Mouse (Mus musculus) liver, embryonic 16.5 days (tissue): ENCODE measurements around the gene Gm10642. TPM values are rescaled to one million over a fixed set of nuclear protein-coding genes. Genes with fewer than 3 reads are reported as not detected.
A peak's percentile ranks its signal among the peaks of the same experiment; 100 is the strongest.

ENCODE experiments used
- ATAC-seq: fragments of 200-750 bp; cut with Nextera tagmentation; 2 replicates; pipeline ENCODE4 v1.8.0; 2017; ENCODE audit warnings: low read depth, mild to moderate bottlenecking, moderate number of reproducible peaks, moderate library complexity
- H3K27ac ChIP-seq: fragments of 300-500 bp; sonication (generic); 2 replicates; pipeline ENCODE4 v1.5.1; 2014; ENCODE audit warnings: mild to moderate bottlenecking, low read length
- H3K27me3 ChIP-seq: fragments of 300-500 bp; sonication (generic); 2 replicates; pipeline ENCODE4 v1.6.1; 2014; ENCODE audit warnings: low read depth, low read length, mixed read lengths; ENCODE audit not compliant: control insufficient read depth, insufficient read depth
- H3K36me3 ChIP-seq: fragments of 300-500 bp; sonication (generic); 2 replicates; pipeline ENCODE4 v1.6.1; 2014; ENCODE audit warnings: mild to moderate bottlenecking; ENCODE audit not compliant: control insufficient read depth, insufficient read depth
- H3K4me1 ChIP-seq: fragments of 300-500 bp; sonication (generic); 2 replicates; pipeline ENCODE4 v1.6.1; 2014; ENCODE audit warnings: low read depth, low read length, mixed read lengths; ENCODE audit not compliant: control insufficient read depth
- H3K4me2 ChIP-seq: fragments of 300-500 bp; sonication (generic); 2 replicates; pipeline ENCODE4 v1.6.1; 2014; ENCODE audit warnings: low read depth, low read length, mixed read lengths
- H3K4me3 ChIP-seq: fragments of 300-500 bp; sonication (generic); 2 replicates; pipeline ENCODE4 v1.5.1; 2014; ENCODE audit warnings: low read depth, mild to moderate bottlenecking, low read length
- H3K9ac ChIP-seq: fragments of 300-500 bp; sonication (generic); 2 replicates; pipeline ENCODE4 v1.6.1; 2014; ENCODE audit warnings: low read depth, low read length
- H3K9me3 ChIP-seq: fragments of 300-500 bp; sonication (generic); replicated peaks from 2 replicates; pipeline ENCODE4 v1.6.1; 2016; ENCODE audit warnings: low read length; ENCODE audit not compliant: control insufficient read depth
- WGBS: fragments of 180-500 bp; shearing (Covaris S2); extraction: QIAGEN DNeasy Blood & Tissue Kit; methylation state at CpG from one replicate; pipeline ENCODE4 v1.1.7; 2014; ENCODE audit not compliant: insufficient replicate concordance; 5-methylcytosine and 5-hydroxymethylcytosine counted together
- polyA plus RNA-seq: library from polyadenylated mRNA; unstranded; fragments of >200 nt; fragmentation: Nextera tagmentation; extraction: Ambion mirVana; gene quantifications from 2 replicates; pipeline ENCODE4 v1.2.1, GENCODE M21; 2015

Gm10642 gene
- polyA plus RNA-seq, 1 experiment from 2014 or later: 0.90 TPM

- Histone ChIP-seq H3K36me3 (peaks cover 25% of the 10 kb centered on the region), H3K27ac (peak overlapping the region; percentile 36), H3K4me2 (peak overlapping the region; percentile 26; the same call in 1 of the 2 replicates), H3K9ac (no peak overlapping the region), H3K9me3 (no peaks in the 10 kb centered on the region), H3K4me1 (peaks cover 15% of the 10 kb centered on the region), H3K4me3 (no peak overlapping the region; the same call in 1 of the 2 replicates), H3K27me3 (no peaks in the 10 kb centered on the region)
- 44% methylated on average over 5 of the region's 5 CpGs for WGBS
- peak; percentile 95 for ATAC-seq
These were observed 47.6 kb downstream of the Gm10642 start for GRCm38 (mm10) chr9:70703597-70704203.

GRCm38 (mm10) chr9:70706444-70706843 lies 50.4 kb downstream of the Gm10642 start:
- Histone ChIP-seq H3K27me3 (no peaks in the 10 kb centered on the region), H3K9ac (no peak overlapping the region), H3K36me3 (peaks cover 32% of the 10 kb centered on the region), H3K9me3 (no peaks in the 10 kb centered on the region), H3K4me2 (no peak overlapping the region), H3K4me1 (peaks cover 12% of the 10 kb centered on the region), H3K4me3 (no peak overlapping the region), H3K27ac (no peak overlapping the region)
- WGBS: 81% methylated on average over 1 of the region's 1 CpGs
- no peak for ATAC-seq

Other genes with a start within 250 kb of the Gm10642 start
- gene Ccnb2, start 234.7 kb upstream of the Gm10642 start, polyA plus RNA-seq: 197 and 199 TPM in 2 replicates
- 6.9 and 7.9 TPM in 2 replicates for gene Rnf111, start 152.5 kb upstream of the Gm10642 start, polyA plus RNA-seq
- gene Sltm, start 113.5 kb upstream of the Gm10642 start, polyA plus RNA-seq: 14.9 and 16.1 TPM in 2 replicates
- 11.2 and 12.9 TPM in 2 replicates for gene Mindy2, start 923 bp downstream of the Gm10642 start, polyA plus RNA-seq
- 66.1 and 68.4 TPM in 2 replicates for gene Adam10, start 22.7 kb downstream of the Gm10642 start, polyA plus RNA-seq